In genomic region chr9:78846110-78846509, GRCm38 (mm10) we compare ENCODE assay signal across 9 mouse cellular contexts.
DNase-seq lines count a peak whose midpoint lies in the region; ATAC-seq and TF ChIP-seq lines count a peak whose summit lies in the region.
"Had no signal": no experiment of that assay in that cellular context is flagged by ENCODE, and none has a peak within 500 bp of the region (broad histone marks: within the 10 kb centered on the region; RNA-seq: fewer than 3 reads in every experiment).

No protein-coding gene starts in this region.

- no peak for ATAC-seq in intestine, embryonic 14.5 days (replicated peaks; ENCODE audit: low FRiP score, low TSS enrichment, low read depth)
- no peak for ATAC-seq in intestine, postnatal 0 days

- 26% methylated on average over 7 of the region's 7 CpGs for WGBS in intestine, embryonic 14.5 days
- 39% methylated on average over 7 of the region's 7 CpGs for WGBS in intestine, postnatal 0 days

- no peak overlapping the region for H3K4me3 ChIP-seq in intestine, embryonic 14.5 days (ENCODE audit: low read depth, low read length)
- no peak overlapping the region for H3K4me3 ChIP-seq in intestine, postnatal 0 days (ENCODE audit: low read depth, low read length)
- H3K4me3 ChIP-seq: liver, embryonic 13.5 days had no signal

- H3K4me2 ChIP-seq in intestine, embryonic 14.5 days (ENCODE audit: low read length) = no peak overlapping the region
- H3K4me2 ChIP-seq in intestine, postnatal 0 days (replicated peaks; ENCODE audit: low read depth) = no peak overlapping the region
- H3K4me2 ChIP-seq: liver, embryonic 13.5 days had no signal

- H3K27me3 ChIP-seq in intestine, embryonic 14.5 days (replicated peaks; ENCODE audit: control insufficient read depth, insufficient read depth, low read length) = no peaks in the 10 kb centered on the region
- no peaks in the 10 kb centered on the region for H3K27me3 ChIP-seq in intestine, postnatal 0 days (replicated peaks; ENCODE audit: control insufficient read depth, insufficient read depth, low read length)
- H3K27me3 ChIP-seq: liver, embryonic 13.5 days had no signal

- no peaks in the 10 kb centered on the region for H3K9me3 ChIP-seq in intestine, embryonic 14.5 days (ENCODE audit: control insufficient read depth, low read length)
- H3K9me3 ChIP-seq in intestine, postnatal 0 days (ENCODE audit: control insufficient read depth) = no peaks in the 10 kb centered on the region
- H3K9me3 ChIP-seq: liver, embryonic 13.5 days had no signal

- no peak for TF ChIP-seq CTCF in intestine, postnatal 0 days (IDR thresholded peaks at IDR 0.05; ENCODE audit: low read depth)

- peaks cover 12% of the 10 kb centered on the region for H3K4me1 ChIP-seq in intestine, embryonic 14.5 days (replicated peaks; ENCODE audit: control insufficient read depth, insufficient read depth, low read length)
- no peaks in the 10 kb centered on the region for H3K4me1 ChIP-seq in intestine, postnatal 0 days (replicated peaks; ENCODE audit: control insufficient read depth, insufficient read depth, low read length)
- H3K4me1 ChIP-seq: liver, embryonic 13.5 days had no signal

- no peaks in the 10 kb centered on the region for H3K36me3 ChIP-seq in intestine, embryonic 14.5 days (ENCODE audit: control insufficient read depth, insufficient read depth, low read length)
- H3K36me3 ChIP-seq in intestine, postnatal 0 days (ENCODE audit: control insufficient read depth, insufficient read depth) = no peaks in the 10 kb centered on the region
- H3K36me3 ChIP-seq: liver, embryonic 13.5 days had no signal

- no peak for DNase-seq in intestine, embryonic 14.5 days (ENCODE audit: low spot score)
- peak; percentile 38 for DNase-seq in cerebellum, adult 9-10 months
- peak; percentile 10 to 15 for DNase-seq in heart, adult 18-20 months
- DNase-seq in lung, postnatal 4 days = peak; percentile 9 to 32
- no peak for DNase-seq in urinary bladder, postnatal 10 days (ENCODE audit: low spot score)
- DNase-seq in MN1 (ENCODE audit: low spot score) = no peak
- no peak for DNase-seq in urinary bladder, adult 2 months (ENCODE audit: low spot score)
- DNase-seq: liver, embryonic 13.5 days had no signal

- no peak overlapping the region for H3K9ac ChIP-seq in intestine, embryonic 14.5 days (ENCODE audit: low read length)
- no peak overlapping the region for H3K9ac ChIP-seq in intestine, postnatal 0 days (ENCODE audit: low read depth, low read length)
- H3K9ac ChIP-seq: liver, embryonic 13.5 days had no signal

- peak overlapping the region; percentile 55 for H3K27ac ChIP-seq in intestine, embryonic 14.5 days (ENCODE audit: low read depth)
- H3K27ac ChIP-seq in intestine, postnatal 0 days (ENCODE audit: low read depth, low read length) = no peak overlapping the region
- H3K27ac ChIP-seq: liver, embryonic 13.5 days had no signal

Comparison
In these comparisons a context has a peak if more than half of its experiments do, and no peak if none do; other contexts are left out.
1. DNase-seq: peak in cerebellum, adult 9-10 months (single experiment), heart, adult 18-20 months (2 of 2) and lung, postnatal 4 days (2 of 2); none in intestine, embryonic 14.5 days (single experiment), urinary bladder, postnatal 10 days (single experiment), MN1 (single experiment) and urinary bladder, adult 2 months (single experiment).